Mouse (Mus musculus): Measurements from ENCODE around the gene Arhgap10.

Arhgap10 gene

DNA sequence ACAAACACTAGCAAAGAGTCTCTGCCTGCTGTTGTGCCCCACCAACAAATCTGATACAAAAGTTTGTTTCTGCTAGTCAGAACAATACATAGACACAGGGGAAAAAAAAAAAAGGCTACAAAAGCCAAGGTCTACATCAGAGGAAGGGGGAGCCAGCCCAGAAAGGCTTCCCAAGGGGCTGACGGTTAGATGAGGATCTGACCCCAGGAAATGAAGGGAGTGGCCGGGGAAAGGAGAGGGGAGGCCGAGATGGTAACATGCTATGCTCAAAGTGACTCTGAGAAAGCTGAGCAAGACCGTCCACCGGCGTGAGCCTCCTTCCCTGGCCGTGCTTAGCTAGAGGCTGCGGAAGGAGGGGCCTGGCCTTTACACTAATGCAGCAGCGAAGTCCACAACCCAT is 76.8 kb downstream of the Arhgap10 start:
- no peak for DNase-seq (ENCODE audit: low spot score)

DNA sequence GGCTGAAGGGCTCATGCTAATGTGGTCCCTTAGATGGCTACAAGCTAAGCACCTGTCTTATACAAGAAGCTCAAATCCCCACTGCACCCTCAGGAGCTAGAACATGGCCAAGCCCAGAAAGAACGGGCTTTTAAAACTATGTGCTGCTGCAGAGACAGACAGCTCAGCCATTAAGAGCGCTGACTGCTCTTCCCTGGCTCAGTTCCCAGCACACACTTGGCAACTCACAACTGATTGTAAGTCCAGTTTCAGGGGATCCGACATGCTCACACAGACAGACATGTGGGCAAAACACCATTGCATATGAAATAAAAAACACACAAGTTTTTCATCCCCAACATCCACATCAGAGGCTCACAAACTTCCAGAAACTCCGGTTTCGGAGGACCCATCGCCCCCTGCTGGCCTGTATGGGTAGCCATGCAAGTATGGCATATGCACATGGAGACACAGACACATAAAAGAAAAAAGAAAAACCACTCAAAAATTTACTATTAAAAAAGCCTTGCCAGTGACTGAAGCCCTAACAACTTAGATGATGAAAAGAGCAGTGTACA is 77.4 kb downstream of the Arhgap10 start:
- DNase-seq (ENCODE audit: low spot score) = no peak

- DNase-seq (ENCODE audit: low spot score) = no peak
These were observed 78.1 kb downstream of the Arhgap10 start for GRCm38 (mm10) chr8:77439670-77440069.

GRCm38 (mm10) chr8:77437807-77438493 is 79.8 kb downstream of the Arhgap10 start:
- DNase-seq (ENCODE audit: low spot score) = no peak

- no peak for DNase-seq (ENCODE audit: low spot score)
These were observed 81.5 kb downstream of the Arhgap10 start for GRCm38 (mm10) chr8:77436013-77436990.

DNA sequence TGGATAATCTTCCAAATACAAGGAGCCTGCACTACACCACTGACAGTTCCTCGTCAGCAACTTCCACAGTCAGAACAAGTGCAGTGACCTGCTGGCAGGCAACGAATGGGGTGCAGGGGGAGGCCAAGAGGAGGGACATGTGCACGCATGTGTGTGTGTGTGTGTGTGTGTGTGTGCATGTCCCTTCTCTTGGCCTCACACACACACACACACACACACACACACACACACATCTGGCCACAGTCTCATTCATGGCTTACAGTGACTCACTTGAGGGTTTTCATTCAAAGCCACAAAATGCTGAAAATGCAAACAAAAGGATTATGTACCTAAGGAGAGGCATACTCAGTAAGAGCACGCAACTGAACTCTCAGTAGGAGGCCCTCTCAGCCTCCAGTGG is 84.5 kb downstream of the Arhgap10 start:
- no peak for DNase-seq (ENCODE audit: low spot score)

DNA sequence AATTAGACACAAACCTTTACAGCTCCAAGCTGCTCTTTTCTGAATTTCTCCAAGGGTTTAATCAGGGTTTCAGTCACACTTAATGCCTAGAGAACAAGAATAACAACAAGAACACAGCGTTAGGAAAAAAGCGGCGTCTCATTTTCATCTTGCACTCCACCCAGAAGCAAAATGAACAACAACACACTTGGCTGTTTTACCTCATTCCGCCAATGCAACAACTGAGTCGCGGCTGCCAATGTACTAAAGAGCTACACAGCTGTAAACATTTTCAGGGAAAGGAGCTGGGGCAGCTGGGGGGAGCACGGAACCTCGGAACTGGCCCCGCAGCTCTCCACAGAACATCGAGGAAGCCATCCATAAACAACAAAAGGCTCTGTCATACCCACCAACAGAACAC is 85.0 kb downstream of the Arhgap10 start:
- no peak for DNase-seq (ENCODE audit: low spot score)

- DNase-seq (ENCODE audit: low spot score) = no peak
These were observed 89.3 kb downstream of the Arhgap10 start for GRCm38 (mm10) chr8:77428420-77428819.

- no peak for DNase-seq (ENCODE audit: low spot score)
These were observed 89.7 kb downstream of the Arhgap10 start for GRCm38 (mm10) chr8:77428015-77428414.

GRCm38 (mm10) chr8:77427438-77427837 is 90.3 kb downstream of the Arhgap10 start:
- no peak for DNase-seq (ENCODE audit: low spot score)

GRCm38 (mm10) chr8:77423850-77424249 is 93.9 kb downstream of the Arhgap10 start:
- no peak for DNase-seq (ENCODE audit: low spot score)

DNA sequence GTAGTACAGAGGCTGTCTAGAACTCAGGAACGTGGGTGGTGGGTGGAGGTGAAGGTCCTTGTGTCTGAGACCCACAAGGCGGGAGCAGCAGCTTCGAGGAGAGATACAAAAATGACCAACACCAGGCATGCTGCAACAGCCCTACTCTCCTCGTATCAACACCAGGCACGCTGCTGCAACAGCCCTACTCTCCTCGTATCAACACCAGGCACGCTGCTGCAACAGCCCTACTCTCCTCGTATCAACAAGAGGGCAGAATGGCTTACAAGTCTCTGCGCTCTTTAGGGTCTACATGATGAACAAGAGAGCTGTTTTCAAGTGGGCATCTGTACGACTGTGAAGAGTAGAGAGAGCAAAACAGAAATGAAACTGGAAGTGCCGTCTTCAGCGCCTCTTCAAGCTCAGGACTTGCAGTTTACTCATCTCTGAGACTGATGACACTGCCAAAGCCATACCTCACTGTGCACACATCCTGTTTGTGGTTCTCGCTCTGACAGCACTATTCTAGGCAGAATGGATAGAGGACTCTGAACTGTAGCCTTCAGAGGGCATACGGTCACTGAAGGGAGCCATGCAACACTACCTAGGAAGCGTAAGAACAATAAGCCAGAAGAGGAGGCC is 95.0 kb downstream of the Arhgap10 start:
- DNase-seq (ENCODE audit: low spot score) = no peak

GRCm38 (mm10) chr8:77421596-77421995 is 96.2 kb downstream of the Arhgap10 start:
- no peak for DNase-seq (ENCODE audit: low spot score)

DNA sequence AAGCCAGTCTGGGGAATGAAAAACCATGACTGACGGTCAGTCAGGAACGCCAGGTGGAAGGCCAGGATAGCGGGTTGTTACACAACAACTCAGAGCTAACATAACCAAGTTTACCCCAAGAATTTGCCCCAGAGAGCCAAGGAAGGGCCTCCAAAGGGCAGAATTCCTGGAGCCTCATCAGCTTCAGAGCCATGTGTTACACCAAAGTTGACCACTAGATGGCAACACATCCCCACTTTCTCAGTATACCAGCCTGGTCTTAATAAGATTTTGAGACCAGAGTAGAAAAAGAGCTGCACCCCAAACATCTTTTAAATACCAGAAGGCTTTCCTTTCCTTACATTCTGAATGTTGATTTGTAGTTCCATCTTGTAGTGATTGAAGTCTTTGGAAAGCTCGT is 98.0 kb downstream of the Arhgap10 start:
- DNase-seq (ENCODE audit: low spot score) = peak; percentile 53

DNA sequence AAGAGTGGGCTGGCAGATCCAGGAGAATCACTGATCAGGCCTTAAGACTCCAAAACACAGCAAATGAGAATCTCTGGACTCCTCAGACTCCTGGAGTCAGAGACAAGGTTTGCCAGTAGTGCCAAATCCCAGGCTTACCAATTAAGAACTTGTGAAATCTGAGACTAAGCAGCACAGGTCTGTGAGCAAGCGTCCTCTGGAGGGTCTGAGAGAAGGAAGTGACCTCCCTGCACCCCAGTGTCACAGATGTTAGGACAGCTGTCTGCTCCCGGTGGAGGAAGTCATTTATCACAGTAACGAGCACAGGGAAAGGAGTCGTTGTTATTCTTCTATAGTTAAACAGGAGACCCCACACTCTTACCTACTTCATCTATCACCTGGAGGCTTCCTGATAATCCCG is 101.0 kb downstream of the Arhgap10 start:
- DNase-seq (ENCODE audit: low spot score) = no peak

GRCm38 (mm10) chr8:77416034-77416433 is 101.7 kb downstream of the Arhgap10 start:
- no peak for DNase-seq (ENCODE audit: low spot score)

DNA sequence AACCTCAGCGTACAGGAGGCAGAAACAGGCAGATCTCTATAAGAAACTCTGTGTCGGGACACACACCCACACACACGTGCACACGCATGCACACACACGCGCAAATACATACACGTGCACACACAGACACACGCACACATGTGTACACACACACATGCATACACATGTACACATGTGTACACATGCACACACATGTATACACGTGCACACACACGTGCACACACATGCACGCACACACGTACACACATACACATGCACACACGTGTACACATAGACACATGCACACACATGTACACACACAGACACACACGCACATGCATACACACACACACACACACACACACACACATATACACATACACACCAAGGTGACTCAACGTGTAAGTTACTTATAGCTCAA is 106.5 kb downstream of the Arhgap10 start:
- DNase-seq (ENCODE audit: low spot score) = no peak

- DNase-seq (ENCODE audit: low spot score) = no peak
These were observed 107.4 kb downstream of the Arhgap10 start for GRCm38 (mm10) chr8:77410394-77410793.

GRCm38 (mm10) chr8:77408527-77409215 is 109.1 kb downstream of the Arhgap10 start:
- DNase-seq (ENCODE audit: low spot score) = no peak

DNA sequence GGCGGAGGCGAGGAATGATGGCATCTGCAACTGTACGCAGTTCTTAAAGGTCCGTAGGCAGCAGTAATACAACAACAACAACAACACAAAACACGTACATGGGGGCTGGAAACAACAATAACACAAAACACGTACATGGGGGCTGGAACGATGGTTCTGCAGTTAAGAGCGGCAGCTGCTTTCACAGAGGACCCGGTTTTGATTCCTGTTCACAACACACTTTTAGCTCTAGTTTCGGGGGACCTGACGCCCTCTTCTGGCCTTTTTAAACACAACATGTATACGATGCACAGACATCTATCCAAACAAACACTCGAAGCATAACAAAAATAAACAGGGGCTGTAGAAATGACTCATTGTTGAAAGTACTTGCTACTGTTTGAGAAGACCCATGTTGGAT is 110.9 kb downstream of the Arhgap10 start:
- DNase-seq (ENCODE audit: low spot score) = no peak

DNA sequence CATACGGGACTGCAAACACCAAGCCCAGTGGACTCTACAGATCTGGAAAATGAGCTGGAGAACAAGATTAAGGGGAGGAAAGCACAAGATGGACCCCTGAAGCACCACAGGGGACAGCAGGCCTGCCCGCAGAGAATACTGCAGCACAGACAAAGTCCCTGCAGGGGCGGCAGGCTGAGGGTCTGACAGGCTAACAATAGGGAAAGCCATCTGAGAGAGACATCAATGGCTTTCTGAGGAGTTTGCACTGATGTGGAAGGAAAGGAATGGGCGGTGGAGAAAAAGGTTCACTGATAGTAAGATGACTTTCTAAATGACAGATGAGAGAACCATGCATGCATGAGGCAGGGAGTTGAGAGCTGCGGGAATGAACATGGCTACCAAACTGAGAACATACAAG is 111.3 kb downstream of the Arhgap10 start:
- no peak for DNase-seq (ENCODE audit: low spot score)

DNA sequence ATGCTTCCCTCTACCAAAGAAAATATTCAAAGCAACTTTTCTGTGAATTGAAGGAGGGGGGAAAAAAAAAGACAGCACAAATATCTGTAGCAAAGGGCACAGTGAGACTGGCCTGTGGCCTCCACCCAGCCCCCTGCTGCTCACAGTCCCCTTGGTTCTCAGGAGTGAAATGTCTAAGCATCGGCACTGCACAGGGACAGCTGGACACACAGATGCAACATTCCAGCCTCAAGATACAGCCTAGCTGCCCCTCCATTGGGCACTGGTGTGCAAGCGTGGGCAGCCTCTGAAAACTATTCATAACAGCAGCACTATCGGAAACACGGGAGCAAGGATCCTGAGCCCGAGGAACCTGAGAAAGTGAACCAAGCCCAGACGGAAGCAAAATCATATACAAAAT is 113.7 kb downstream of the Arhgap10 start:
- DNase-seq (ENCODE audit: low spot score) = no peak

All from c-Kit-positive CD71-positive TER-119-positive erythroid progenitor cells, embryonic 14.5 days (primary cell).